Mouse (Mus musculus) erythroblast, embryonic 14.5 days (primary cell): ENCODE measurements at regions not wholly inside any gene's neighbourhood (a gene's known extent, or its start where the extent isn't known, plus 50 kb on each side); places are given as distances from the start of the nearest gene placed in this dataset.

Source experiments
- H3K27me3 ChIP-seq: 2 replicates; pipeline ENCODE4 v1.6.1; 2012; ENCODE audit warnings: inconsistent platforms; ENCODE audit not compliant: control insufficient read depth
- H3K36me3 ChIP-seq: 2 replicates; pipeline ENCODE4 v1.6.1; 2012; ENCODE audit warnings: mild to moderate bottlenecking, inconsistent platforms; ENCODE audit not compliant: control insufficient read depth
- H3K4me1 ChIP-seq: 2 replicates; pipeline ENCODE4 v1.6.1; 2012; ENCODE audit warnings: inconsistent platforms; ENCODE audit not compliant: control insufficient read depth
- H3K4me3 ChIP-seq: replicated peaks from 2 replicates; pipeline ENCODE3; 2012; ENCODE audit warnings: moderate library complexity, mild to moderate bottlenecking, inconsistent platforms
- H3K9me3 ChIP-seq: 2 replicates; pipeline ENCODE4 v1.6.1; 2012; ENCODE audit warnings: low read length, inconsistent platforms, mixed read lengths; ENCODE audit not compliant: control insufficient read depth
- GATA1 ChIP-seq: IDR thresholded peaks from 2 replicates; pipeline ENCODE4 v1.6.1; 2012; ENCODE audit warnings: low read length, inconsistent platforms, mixed read lengths
- TAL1 ChIP-seq: IDR thresholded peaks from 3 replicates; pipeline ENCODE4 v1.6.1; 2012; ENCODE audit warnings: low read length, inconsistent platforms, mixed read lengths

DNA sequence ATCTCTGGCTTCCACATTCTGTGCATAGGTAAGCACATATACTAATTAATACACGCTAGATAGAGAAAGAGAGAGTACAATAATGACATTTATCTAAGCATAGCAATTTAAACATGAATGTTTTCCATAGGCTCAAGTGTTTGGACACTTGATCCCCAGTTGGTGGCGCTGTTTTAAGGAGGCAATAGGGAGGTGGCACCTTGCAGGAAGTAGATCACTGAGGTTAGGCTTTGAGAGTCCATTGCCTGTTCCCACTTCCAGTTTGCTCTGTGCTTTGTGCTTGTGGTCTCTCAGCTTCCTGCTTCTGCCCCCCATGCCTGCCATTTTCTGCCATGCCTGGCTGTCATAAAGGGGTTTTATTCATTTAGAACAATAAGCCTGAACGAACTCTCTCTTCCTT lies 226.5 kb upstream of the Elac2 start:
- H3K36me3 ChIP-seq, result no peaks in the 10 kb centered on the region
- no peaks in the 10 kb centered on the region for H3K27me3 ChIP-seq
- no peak overlapping the region for H3K4me3 ChIP-seq
- H3K4me1 ChIP-seq, result no peaks in the 10 kb centered on the region
- TF ChIP-seq GATA1, result no peak
- TF ChIP-seq TAL1, result no peak
- H3K9me3 ChIP-seq, result no peaks in the 10 kb centered on the region

DNA sequence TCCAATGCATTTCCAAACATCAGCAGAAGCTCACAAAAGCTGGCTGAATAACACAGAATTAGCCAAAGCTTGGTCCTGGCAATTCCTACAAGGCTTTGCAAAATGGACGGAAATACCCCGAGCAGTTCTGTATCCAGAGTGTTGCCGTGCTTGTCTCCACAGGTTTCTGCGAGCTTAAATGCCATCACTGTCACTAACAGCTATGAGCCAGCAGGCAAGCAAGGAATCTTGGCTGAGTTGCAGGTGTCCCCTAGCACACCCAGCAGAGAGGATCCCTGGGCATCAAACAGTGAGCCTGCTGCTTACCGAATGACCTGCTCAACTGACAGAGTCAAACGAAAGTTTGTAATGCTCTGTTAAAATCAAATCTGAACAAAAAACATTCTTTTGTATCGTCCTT lies 226.0 kb upstream of the Elac2 start:
- H3K4me1 ChIP-seq, result no peaks in the 10 kb centered on the region
- TF ChIP-seq GATA1 (no peak), TAL1 (no peak)
- H3K9me3 ChIP-seq, result no peaks in the 10 kb centered on the region
- no peak overlapping the region for H3K4me3 ChIP-seq
- H3K36me3 ChIP-seq, result no peaks in the 10 kb centered on the region
- no peaks in the 10 kb centered on the region for H3K27me3 ChIP-seq

DNA sequence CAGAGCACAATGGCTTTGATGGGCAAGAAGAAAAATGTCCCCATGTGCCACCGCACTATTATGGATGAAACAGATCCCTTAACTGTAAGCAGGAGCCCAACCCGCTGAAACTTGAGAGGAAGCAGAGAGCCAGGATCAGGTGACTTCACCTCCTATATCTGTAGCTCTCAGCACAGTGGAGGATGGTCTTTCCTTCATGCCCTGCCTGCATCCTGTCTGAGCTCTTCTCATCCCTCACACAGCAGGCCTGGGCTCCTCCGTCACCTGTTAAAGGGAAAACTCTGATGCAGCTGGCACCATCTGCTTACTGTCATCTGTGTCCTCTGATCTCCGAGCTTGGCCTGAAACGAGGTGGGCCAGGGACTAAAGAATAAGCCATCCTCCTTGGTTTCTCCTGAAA lies 224.8 kb upstream of the Elac2 start:
- no peaks in the 10 kb centered on the region for H3K4me1 ChIP-seq
- H3K27me3 ChIP-seq, result no peaks in the 10 kb centered on the region
- no peaks in the 10 kb centered on the region for H3K36me3 ChIP-seq
- H3K9me3 ChIP-seq, result no peaks in the 10 kb centered on the region
- no peak overlapping the region for H3K4me3 ChIP-seq
- TF ChIP-seq GATA1 (no peak), TAL1 (no peak)

DNA sequence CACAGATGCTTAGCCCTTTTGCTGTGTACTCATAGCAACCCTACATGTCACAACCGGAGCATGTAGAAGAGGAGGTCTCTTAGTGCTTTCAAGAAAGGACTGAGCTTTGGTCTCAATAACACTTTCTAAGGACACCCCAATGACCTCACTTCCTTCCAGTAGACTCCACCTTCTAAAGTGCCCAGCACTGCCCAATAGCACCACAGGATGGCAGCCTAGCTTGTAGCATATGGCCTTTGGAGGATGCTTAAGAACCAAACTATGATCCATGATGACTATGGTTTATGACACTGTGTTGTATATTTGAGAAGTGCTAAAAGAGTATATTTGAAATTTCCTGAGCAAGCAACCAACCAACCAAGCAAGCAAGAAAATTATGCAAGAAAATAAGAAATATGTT lies 223.3 kb upstream of the Elac2 start:
- H3K4me3 ChIP-seq, result no peak overlapping the region
- no peaks in the 10 kb centered on the region for H3K27me3 ChIP-seq
- TF ChIP-seq TAL1 (no peak), GATA1 (no peak)
- no peaks in the 10 kb centered on the region for H3K4me1 ChIP-seq
- no peaks in the 10 kb centered on the region for H3K36me3 ChIP-seq
- H3K9me3 ChIP-seq, result no peaks in the 10 kb centered on the region

DNA sequence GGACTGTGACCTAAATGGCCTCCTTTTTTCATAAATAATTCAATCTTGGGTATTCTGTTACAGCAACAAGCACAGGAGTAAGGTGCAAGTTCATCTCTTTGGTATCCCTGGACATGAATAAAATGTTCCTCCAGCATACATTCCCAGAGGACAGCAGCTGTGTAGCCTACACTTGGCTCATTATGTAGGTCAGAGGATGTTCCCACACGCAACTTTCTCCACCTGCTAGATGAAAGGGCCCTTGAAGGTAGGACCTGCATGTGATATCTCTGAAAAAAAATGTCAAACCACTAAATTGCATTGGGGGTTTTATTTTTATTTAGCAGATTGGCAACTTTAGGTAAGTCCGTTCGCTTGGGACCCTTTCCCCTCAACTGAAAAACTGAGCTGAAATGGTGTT lies 218.2 kb upstream of the Elac2 start:
- no peak for TF ChIP-seq GATA1
- no peak for TF ChIP-seq TAL1
- Histone ChIP-seq H3K4me3 (no peak overlapping the region), H3K4me1 (no peaks in the 10 kb centered on the region), H3K9me3 (no peaks in the 10 kb centered on the region), H3K36me3 (no peaks in the 10 kb centered on the region), H3K27me3 (no peaks in the 10 kb centered on the region; the same call in 1 of the 2 replicates)

DNA sequence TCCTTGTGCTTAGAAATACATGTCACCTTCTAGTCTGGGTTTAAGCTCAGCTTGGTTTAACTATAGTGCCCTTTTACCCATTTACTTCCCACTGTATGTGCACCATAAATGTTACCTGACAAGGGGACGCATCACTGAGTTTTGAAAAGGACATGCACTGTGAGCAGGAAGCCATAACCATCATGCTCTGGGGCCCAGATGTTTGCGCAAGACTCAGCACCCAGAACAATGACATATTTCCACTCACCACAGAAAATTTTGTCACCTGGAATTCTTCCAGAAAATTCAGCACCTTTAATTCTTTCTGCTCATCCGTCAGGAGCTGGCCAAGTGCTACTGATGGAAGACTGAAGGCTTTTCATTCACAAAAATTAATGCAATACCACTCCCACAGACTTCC lies 216.1 kb upstream of the Elac2 start:
- Histone ChIP-seq H3K4me3 (no peak overlapping the region), H3K9me3 (no peaks in the 10 kb centered on the region), H3K36me3 (no peaks in the 10 kb centered on the region), H3K4me1 (no peaks in the 10 kb centered on the region), H3K27me3 (no peaks in the 10 kb centered on the region; the same call in 1 of the 2 replicates)
- TF ChIP-seq TAL1, result no peak
- no peak for TF ChIP-seq GATA1

DNA sequence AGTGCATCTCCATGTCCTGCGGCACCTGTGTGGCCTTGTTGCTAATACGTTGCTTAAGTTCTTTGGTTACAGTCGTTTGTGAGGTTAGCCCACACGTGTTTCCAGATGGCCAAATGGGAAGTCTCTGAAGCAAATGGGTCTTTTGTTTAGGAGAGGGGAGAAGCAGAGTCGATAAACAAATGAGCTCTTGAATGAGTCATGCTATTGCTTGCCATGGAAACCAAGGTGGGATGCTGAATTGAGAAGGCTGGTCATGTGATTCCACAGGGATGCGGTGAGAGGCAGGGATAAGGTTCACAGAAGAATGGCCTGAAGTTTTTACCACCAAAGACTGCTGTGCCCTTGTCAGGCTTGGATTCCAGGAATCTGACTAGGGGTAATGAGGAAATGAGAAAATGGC lies 214.8 kb upstream of the Elac2 start:
- no peak for TF ChIP-seq GATA1
- TF ChIP-seq TAL1, result no peak
- Histone ChIP-seq H3K27me3 (no peaks in the 10 kb centered on the region; the same call in 1 of the 2 replicates), H3K9me3 (no peaks in the 10 kb centered on the region), H3K4me1 (no peaks in the 10 kb centered on the region), H3K36me3 (no peaks in the 10 kb centered on the region), H3K4me3 (no peak overlapping the region)

DNA sequence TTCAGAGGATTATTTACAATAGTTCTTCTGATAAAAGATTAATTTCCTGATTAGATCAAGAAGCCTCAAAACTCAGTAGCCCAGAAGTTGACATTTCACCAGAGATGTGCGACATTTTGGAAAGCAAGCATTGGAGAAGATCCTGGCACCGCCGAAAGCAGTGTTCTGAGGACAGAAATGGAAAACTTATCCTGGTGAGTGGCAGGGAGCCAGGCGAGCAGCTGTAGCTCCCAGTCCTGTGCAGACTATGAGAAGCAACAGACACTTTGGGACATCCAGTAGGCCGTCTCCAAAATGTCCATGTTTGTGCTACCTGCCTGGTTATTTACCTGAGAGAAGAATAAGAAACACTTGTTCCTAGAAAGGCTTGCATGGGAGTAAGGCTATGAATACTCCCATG lies 202.1 kb upstream of the Elac2 start:
- TF ChIP-seq GATA1, result no peak
- no peak for TF ChIP-seq TAL1
- Histone ChIP-seq H3K4me1 (peaks cover 2% of the 10 kb centered on the region; the same call in 1 of the 2 replicates), H3K4me3 (no peak overlapping the region), H3K9me3 (no peaks in the 10 kb centered on the region), H3K27me3 (peaks cover 5% of the 10 kb centered on the region), H3K36me3 (no peaks in the 10 kb centered on the region)

DNA sequence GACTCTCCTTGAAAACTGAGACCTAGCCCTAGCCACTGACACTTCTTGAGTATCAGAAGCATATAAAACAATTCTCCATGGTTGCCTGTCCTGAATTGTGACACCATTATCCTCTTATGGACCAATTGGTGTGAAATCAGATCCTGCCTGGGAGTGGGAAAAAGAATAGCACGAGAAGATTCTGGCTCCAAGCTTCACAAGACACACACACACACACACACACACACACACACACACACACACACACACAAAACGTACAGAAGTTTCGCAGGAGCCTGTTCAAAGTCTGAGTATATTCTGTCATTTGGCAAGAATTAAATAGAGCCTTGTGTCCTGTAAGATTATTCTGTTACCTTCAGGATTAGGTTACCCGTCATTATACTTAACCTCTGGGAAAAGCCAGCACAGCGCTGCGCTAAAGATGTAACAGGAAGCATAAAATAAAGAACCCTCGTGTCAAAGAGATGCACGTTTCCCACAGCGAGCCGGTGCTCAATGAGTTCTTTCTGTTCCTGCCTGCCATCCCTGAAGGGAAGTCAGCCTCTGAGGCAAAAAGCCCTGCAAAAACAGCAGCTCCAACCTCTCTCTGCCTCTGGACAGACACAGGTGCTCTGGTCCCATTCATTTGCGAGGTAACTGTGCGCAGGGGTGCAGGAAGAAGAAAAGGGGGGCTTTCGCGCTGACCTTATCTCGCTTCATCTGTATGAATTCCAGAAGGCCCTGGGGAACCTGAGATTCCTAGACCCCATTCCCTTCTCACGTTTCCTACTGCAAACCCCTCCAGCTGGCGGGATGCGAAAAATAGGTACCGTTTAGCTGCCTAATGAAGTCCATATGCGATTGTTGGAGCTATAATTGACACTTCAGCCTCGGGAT lies 178.4 kb upstream of the Elac2 start:
- H3K9me3 ChIP-seq, result no peaks in the 10 kb centered on the region
- TF ChIP-seq TAL1, result no peak
- no peak for TF ChIP-seq GATA1
- H3K4me3 ChIP-seq, result peak overlapping the region; percentile 40
- H3K36me3 ChIP-seq, result no peaks in the 10 kb centered on the region
- H3K4me1 ChIP-seq, result peaks cover 51% of the 10 kb centered on the region
- 0 out of 2 replicates have a peak, but pooled peaks cover 3% of the 10 kb centered on the region for H3K27me3 ChIP-seq
